Mouse (Mus musculus): ENCODE data around the gene Pgp.
"Not testable (repeated sequence)": the region's sequence is repeated elsewhere in the genome, so short reads cannot be mapped to it uniquely, and the experiment has no call there.

GRCm38 (mm10) chr17:24425326-24425725, 44.9 kb upstream of the Pgp start:
- TF ChIP-seq POLR2A (IDR thresholded peaks at IDR 0.05; ENCODE audit: low read depth, low read length); CTCF (IDR thresholded peaks at IDR 0.05; ENCODE audit: extremely low read depth, insufficient read depth, insufficient read length, insufficient replicate concordance): not testable (repeated sequence)
